Mouse (Mus musculus): ENCODE results near the gene Cdc16. TPM values are rescaled to one million over a fixed set of nuclear protein-coding genes. Genes with fewer than 3 reads are reported as not detected.

Gene Cdc16
- polyA plus RNA-seq, 1 experiment from 2014 or later: 214 TPM

Other genes starting within 250 kb of the Cdc16 start
- gene 1700029H14Rik, start 195.2 kb upstream of the Cdc16 start, polyA plus RNA-seq (2016; fragmentation: Nextera tagmentation; extraction: Ambion mirVana): not detected in 2 replicates
- 30.0 and 31.4 TPM in 2 replicates for gene Rasa3, start 80.1 kb upstream of the Cdc16 start, polyA plus RNA-seq (2016; fragmentation: Nextera tagmentation; extraction: Ambion mirVana)
- gene Cfap97d2, start 51.8 kb upstream of the Cdc16 start, polyA plus RNA-seq (2016; fragmentation: Nextera tagmentation; extraction: Ambion mirVana): 2.3 and 2.6 TPM in 2 replicates
- gene Upf3a, start 27.9 kb downstream of the Cdc16 start, polyA plus RNA-seq (2016; fragmentation: Nextera tagmentation; extraction: Ambion mirVana): 42.5 and 44.6 TPM in 2 replicates
- gene AF366264, start 80.7 kb downstream of the Cdc16 start, polyA plus RNA-seq (2016; fragmentation: Nextera tagmentation; extraction: Ambion mirVana): not detected in 2 replicates
- 47.9 and 53.9 TPM in 2 replicates for gene Champ1, start 112.0 kb downstream of the Cdc16 start, polyA plus RNA-seq (2016; fragmentation: Nextera tagmentation; extraction: Ambion mirVana)
- 74.8 and 75.5 TPM in 2 replicates for gene Coprs, start 132.6 kb downstream of the Cdc16 start, polyA plus RNA-seq (2016; fragmentation: Nextera tagmentation; extraction: Ambion mirVana)